Mouse (Mus musculus) WW6 (cell line): ENCODE results near the gene Pde4d.

ENCODE experiments used
- DNase-seq: peaks from one replicate; pipeline ENCODE4 v3.0.0-alpha.2; 2013; ENCODE audit warnings: low read depth, low spot score

Pde4d gene

DNA sequence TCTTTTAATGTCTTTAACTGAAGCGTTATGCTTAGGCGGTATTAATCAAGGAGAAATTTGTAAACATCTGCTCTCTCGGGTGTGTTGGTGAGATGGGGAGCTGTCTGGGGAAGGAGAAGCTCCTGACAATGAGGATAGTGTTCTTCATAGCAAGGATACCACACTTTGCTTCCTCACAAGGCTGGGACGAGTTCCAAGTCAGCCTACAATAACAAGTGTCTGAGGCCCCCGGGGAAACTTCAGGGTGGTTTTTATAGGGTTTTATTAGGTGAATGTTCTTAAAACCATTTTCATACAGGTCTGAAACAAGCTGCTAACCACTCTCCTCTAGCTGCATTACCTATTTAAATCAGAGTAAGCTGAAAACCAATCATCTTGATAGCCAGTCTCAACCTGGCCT is 1433.9 kb downstream of the Pde4d start:
- DNase-seq: no peak

DNA sequence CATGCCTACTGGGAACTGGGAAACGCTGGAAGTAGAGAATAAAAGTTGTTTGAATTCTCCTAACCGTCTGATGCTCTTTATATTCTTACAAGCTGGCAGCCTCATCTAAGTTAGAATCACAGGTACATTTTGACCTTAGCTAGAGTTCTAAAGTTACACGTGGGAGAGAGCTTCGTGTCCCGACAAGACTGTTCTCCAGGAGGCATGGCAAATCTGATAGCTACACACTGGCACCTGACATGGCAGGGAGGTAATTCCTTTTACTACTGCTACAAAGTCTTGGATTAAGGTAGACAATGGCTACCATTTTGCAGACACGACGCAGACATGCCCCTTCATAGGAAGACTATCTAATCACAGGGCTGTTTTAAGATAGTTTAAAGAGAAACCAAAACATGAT is 1435.1 kb downstream of the Pde4d start:
- DNase-seq: no peak

DNA sequence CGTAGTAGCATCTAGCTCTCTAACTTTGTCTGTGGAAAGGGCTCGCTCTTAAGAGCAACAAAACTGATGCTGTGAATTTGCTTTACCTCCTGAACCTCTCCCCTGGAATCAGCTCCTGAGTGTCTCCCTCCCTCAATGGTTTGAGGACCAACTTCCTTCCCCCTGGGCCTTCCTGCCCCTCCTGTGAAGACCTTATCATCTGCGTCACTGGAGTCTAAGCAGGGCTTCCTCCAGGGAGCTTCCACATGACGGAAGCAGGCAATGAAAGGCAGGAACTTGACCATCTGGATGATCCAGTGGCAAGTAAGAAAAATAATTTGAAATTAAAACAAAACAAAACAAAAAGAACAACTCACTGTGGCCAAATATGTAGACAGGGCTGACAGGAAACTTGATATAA is 1438.5 kb downstream of the Pde4d start:
- DNase-seq: no peak

DNA sequence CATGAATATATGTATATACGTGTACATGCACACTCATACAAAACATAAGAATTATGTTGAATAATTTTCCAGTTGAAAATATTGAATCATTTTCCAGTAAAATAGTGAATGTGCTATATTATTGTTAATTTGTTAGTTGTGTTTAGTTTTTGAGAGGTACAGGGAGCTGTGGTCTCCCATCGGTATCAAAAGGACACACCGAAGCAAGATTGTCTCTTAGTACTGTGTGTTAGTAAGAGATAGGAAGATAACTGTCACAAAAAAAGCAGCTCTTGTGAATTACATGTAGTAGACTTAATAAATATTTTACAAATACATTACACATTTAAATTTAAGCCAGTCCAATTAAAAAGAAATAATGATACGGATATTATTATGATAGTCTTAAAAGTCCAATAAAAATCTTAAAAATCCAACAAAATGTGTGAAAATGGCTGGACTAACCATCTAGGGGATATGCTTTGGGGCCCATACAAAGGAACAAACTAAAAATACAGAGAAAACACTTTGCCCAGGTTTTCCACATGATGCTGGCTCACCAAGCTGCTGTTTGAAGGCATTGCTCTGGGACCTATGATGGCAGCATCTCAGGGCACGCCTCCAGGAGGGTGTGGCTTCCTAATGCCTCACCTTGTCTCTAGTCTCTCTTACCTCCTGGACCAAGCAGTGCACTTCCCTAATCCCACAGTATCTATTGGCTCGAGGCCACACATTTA is 1441.6 kb downstream of the Pde4d start:
- no peak for DNase-seq

DNA sequence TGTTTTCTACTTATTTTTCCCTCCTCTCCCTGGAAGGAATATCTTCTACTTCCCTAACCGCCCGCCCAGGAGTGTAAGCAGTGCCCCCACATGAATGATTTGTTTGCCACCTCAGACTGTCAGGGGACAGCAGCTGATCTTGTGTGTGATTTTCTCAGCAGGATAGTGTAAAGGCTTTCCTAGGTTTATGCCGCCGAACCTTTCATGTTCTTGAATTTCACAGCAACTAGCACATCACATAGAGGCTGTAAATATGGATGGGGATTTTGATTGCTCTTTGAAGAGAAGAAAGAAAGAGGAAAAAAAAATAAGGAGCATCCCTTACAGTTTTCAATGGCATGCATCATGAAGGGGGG is 1442.1 kb downstream of the Pde4d start:
- no peak for DNase-seq

- no peak for DNase-seq
Observed at GRCm38 (mm10) chr13:109899442-109900428, 1450.0 kb downstream of the Pde4d start.

GRCm38 (mm10) chr13:109901811-109902210 is 1452.1 kb downstream of the Pde4d start:
- DNase-seq: no peak

DNA sequence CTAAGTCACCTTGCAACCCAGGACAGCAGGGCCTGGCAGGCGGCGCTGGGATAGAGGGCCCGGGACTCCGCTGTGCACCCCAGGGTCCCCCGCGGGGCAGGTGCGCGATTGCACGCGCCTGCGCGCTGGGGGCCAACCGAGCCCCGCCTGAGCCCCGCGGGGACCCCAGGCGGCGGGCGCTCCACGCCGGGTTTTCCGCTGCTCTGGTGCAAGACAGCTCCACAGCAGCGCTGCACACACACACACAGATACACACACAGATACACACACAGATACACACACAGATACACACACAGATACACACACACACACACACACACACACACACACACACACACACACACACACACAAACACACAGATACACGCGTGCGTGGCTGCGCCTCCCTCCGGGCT is 1452.7 kb downstream of the Pde4d start:
- DNase-seq: peak; percentile 26

DNA sequence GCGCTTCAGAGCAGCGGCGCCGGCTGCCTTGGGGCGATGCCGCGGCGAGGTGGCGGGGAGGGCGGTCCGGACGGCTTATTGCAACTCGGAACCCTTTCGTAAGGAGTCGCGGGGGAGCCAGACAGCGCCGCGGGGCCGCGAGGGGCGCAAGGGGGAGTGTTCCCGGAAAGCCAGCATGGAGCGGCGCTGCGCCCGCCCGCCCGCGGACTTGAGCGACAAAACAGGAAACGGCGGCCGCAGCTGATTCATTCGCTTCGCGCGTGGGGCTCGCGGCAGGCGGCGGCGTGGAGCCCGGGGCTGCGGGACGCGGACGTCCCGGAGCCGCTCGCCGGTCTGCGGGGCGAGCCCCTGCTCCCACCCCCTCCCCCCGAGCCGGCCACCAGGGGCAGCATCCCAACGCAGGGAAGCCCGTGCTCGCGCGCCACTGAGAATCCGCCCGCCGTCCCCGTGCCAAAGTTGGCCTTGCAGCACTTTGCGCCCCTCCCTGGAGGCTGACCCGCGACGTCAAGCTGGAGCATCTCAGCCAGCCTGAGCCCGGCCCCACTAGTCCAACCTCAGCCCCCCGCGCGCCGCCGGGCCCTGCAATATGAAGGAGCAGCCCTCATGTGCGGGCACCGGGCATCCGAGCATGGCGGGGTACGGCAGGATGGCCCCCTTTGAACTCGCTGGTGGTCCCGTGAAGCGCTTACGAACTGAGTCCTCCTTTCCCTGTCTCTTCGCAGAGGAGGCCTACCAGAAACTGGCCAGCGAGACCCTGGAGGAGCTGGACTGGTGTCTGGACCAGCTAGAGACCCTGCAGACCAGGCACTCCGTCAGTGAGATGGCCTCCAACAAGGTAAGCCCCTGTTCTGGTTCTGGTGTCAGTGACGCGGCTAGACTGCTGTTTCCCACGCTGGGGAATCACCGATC is 1453.4 kb downstream of the Pde4d start:
- peak; percentile 49 for DNase-seq

DNA sequence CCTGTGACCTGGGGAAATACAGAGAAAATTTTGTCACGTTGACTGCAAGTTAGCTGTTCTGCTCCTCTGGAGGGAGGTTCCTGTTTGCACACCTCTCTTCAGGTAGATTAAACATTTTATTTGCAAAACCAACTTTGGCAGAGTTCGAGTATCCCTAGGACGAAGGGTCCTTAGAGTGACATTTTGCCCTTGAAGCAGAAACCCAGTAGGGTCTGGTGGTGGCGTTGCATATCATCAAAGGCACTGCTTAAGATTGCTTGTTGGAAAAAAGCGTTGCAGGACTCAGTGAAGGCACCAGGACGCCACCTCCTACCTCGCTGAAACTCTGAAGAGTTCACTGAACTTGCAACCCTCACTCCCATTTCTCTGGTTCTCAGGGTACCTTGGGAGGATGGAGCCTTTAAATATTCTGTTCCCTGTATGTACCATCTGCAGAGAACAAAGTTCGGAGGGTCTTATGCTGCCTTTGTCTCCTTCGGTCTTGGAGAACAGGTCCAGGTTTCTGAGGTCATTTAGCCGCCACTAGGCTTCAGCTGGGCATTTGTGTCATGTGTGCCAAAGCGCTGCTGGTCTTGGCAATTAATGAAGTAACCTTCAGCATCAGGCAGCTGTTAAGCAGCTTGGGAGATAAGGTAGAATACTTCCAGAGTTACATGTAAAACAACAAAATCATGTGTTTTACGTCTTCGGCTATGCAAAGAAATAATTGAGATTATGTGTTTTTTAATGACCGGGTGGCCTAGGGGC is 1454.2 kb downstream of the Pde4d start:
- no peak for DNase-seq

GRCm38 (mm10) chr13:109906342-109906888 is 1456.7 kb downstream of the Pde4d start:
- DNase-seq: no peak

DNA sequence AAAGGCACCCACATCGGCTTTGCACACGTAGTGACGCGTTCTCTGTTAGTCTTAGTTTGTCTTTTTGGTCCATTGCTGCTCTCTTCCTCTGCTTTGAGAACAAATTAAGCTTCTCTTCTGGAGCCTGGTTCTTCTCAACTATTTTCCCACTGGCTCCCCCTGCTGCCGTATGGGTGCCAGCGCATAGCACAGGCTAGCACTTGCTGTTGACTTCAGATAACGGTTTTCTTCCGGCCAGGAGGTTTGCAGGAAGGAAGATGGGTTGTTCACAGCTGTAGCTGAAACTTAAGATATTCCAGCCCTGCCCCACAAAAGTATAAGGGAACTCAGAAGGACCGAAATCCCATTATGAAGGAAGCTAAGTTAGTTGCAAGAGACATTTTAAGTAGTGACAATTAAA is 1457.9 kb downstream of the Pde4d start:
- DNase-seq: peak; percentile 39

DNA sequence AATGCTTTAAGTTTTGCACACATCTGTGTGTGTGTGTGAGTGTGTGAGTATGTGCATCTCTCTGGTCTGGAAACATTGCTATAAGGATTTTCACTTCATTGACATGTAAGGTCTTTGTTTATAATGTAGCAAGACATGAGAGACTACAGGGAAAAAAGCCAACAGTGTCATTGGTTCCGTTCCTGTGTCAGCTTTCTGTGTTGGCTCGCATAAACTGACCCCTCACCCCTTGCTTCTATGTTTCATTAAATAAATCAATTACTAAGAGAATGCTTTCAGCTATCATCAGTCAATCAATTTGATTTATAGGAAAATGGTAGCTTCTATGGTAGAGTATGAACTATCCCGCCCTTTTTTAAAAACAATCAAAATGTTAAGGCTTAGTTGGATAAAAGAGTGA is 1458.6 kb downstream of the Pde4d start:
- no peak for DNase-seq

GRCm38 (mm10) chr13:109909111-109909510 is 1459.4 kb downstream of the Pde4d start:
- DNase-seq: no peak

- no peak for DNase-seq
Observed at GRCm38 (mm10) chr13:109910915-109911314, 1461.2 kb downstream of the Pde4d start.

DNA sequence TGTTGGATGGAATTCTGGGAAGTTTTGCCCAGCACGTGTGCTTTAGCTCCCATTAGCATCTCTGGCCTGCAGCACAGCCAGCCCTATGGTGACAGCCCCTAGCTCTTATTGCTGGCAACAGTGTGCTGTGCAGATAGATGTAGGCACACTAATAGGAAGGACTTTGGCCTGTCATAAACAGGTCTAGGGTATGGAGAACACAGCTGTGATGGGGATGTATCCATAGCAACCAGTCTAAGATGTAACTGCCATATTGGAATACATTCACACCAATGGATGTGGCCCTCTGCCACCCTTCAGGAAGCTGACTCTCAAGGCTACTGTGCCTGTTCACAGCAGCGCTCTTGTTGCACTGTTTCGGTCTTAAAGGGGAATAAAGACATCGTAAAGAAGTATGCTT is 1462.9 kb downstream of the Pde4d start:
- DNase-seq: no peak

DNA sequence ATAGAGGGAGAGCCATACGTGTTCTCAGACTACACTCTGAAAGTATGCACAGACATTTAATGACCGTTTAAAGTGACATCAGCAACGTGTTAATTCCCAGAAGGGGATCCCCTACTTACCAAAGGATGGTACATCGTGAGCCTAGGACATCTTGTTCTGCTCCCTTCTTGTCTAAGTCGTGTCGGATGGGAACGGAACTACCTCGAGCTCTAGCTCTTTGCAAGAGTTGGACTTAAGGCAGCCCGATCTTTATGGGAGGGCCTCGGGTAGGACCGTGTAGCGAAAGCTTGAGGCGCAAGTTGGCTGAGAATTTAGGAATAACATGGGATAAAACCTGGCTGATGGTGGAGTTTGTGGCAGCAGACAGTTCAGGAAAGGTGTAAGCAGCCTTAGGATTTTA is 1464.5 kb downstream of the Pde4d start:
- no peak for DNase-seq

GRCm38 (mm10) chr13:109914846-109915245 is 1465.1 kb downstream of the Pde4d start:
- no peak for DNase-seq

GRCm38 (mm10) chr13:109915501-109915900 is 1465.8 kb downstream of the Pde4d start:
- DNase-seq: no peak

DNA sequence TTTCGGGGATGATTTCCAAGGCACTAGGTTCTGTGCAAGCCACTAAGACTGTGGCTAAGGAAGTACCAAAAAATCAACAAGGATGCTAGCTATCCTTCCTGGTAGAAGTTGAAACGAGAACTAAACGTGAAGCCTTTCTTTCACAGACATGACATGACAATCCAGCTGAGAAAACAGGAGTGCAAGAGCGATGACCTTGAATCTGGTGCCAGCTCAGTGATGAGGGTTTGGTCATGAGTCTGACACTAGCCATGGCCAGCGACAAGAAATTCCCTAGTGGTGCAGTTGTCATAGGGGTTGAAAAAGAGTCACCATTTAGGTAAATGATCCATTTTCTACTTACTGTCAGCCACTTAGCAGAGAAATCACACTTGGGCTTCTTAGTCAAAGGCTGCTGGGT is 1466.2 kb downstream of the Pde4d start:
- DNase-seq: no peak

DNA sequence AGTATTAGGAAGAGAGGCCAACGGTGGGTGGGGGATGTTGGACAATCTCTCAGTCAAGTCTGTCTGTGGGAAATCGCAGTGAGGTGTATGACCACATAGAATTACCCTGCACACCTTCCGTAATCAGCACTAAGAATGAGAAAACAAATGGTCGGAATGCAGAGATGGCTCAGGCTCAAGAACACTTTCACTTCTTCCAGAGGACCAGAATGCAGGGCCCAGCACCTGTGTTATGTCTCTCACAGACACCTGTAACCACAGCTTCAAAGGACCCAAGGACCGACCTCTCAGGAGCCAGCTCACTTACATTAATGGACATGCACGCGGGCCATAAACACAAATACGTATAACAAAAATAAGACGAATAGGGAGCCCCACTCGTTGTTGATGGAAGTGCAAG is 1467.8 kb downstream of the Pde4d start:
- no peak for DNase-seq
